Mouse (Mus musculus): ENCODE data around the gene Cdca4. TPM values are rescaled to one million over a fixed set of nuclear protein-coding genes. Genes with fewer than 3 reads are reported as not detected.

The Cdca4 gene
- polyA plus RNA-seq, 1 experiment = 10.3 TPM

DNA sequence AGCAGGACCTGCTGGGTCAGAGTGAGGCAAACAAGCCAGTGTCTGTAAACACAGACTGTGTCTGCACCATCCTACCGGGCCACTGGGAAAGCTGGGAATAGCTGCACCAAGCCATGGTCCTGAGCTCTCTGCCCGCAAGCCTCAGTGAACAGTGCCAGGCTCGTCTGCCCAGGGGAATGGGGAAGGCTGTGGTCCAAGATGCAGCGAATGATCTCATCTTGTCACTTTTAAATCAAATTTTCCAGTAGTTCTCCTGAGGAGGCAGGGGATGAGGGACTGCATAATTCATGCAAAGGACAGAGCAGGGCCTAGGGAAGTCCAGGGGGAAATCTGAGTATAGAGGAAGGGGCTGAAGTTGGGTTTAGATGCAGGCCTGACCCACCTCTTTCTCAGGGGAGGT is 21.4 kb downstream of the Cdca4 start:
- no peaks in the 10 kb centered on the region for H3K36me3 ChIP-seq (ENCODE audit: control insufficient read depth, insufficient read depth, low read length)
- H3K4me1 ChIP-seq (ENCODE audit: control insufficient read depth, insufficient read depth, low read length) = peaks cover 12% of the 10 kb centered on the region; the same call in 1 of the 2 replicates
- WGBS = 91% methylated on average over 4 of the region's 4 CpGs
- H3K27me3 ChIP-seq (replicated peaks; ENCODE audit: control insufficient read depth, insufficient read depth, low read length) = no peaks in the 10 kb centered on the region
- H3K4me3 ChIP-seq (ENCODE audit: insufficient read depth, low read depth, low read length) = no peak overlapping the region
- no peak overlapping the region for H3K27ac ChIP-seq (ENCODE audit: insufficient read depth, low read depth, low read length)
- TF ChIP-seq CTCF (conservative IDR thresholded peaks at IDR 0.05; ENCODE audit: insufficient read depth, insufficient read length, low read depth, low read length) = no peak
- no peak for TF ChIP-seq POLR2A (IDR thresholded peaks at IDR 0.05; ENCODE audit: low read depth, low read length)
- no peak for DNase-seq

DNA sequence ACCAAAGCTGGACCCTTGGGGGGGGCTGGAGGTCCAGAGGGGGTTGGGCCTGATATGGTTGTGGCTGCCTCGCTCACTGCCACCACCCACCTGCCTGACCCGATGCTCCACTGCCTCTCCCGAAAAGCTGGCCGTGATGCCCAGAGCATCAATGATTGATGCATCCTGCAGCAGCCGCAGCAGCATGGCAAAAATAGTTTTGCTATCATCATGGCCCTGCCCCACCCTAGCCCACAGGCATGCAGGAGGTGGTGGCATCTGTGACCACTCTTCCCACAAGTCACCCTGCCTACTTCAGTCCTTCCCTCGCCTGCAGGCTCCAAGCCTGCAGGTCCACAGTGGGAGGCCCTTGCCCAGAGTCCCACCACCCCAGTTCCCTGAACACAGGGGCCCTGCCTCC is 23.2 kb downstream of the Cdca4 start:
- H3K4me3 ChIP-seq (ENCODE audit: insufficient read depth, low read depth, low read length) = no peak overlapping the region
- 79% methylated on average over 6 of the region's 6 CpGs for WGBS
- no peak for DNase-seq
- no peaks in the 10 kb centered on the region for H3K36me3 ChIP-seq (ENCODE audit: control insufficient read depth, insufficient read depth, low read length)
- TF ChIP-seq POLR2A (IDR thresholded peaks at IDR 0.05; ENCODE audit: low read depth, low read length) (no peak), CTCF (conservative IDR thresholded peaks at IDR 0.05; ENCODE audit: insufficient read depth, insufficient read length, low read depth, low read length) (no peak)
- H3K27me3 ChIP-seq (replicated peaks; ENCODE audit: control insufficient read depth, insufficient read depth, low read length) = no peaks in the 10 kb centered on the region
- H3K27ac ChIP-seq (ENCODE audit: insufficient read depth, low read depth, low read length) = no peak overlapping the region
- H3K4me1 ChIP-seq (ENCODE audit: control insufficient read depth, insufficient read depth, low read length) = peaks cover 6% of the 10 kb centered on the region; the same call in 1 of the 2 replicates

DNA sequence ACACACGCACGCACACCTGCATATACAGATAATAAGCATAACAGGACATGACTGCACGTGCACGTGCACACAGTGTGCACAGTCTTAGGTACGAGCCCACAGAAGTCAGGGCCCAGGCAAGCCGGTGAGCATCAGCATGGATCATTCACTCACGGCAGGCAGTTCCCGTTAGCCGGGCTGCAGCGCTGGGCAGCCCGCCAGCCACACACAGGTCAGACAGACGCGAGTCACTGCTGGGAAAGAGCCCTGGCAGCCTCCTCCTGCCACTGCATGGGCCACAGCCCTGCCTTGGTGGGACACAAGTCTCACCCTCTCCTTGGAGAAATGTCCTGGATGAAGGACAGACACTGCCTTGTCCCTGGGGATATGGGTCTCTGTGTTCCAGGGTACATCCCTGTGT is 25.2 kb downstream of the Cdca4 start:
- Histone ChIP-seq H3K4me3 (ENCODE audit: insufficient read depth, low read depth, low read length) (no peak overlapping the region), H3K36me3 (ENCODE audit: control insufficient read depth, insufficient read depth, low read length) (no peaks in the 10 kb centered on the region), H3K27ac (ENCODE audit: insufficient read depth, low read depth, low read length) (no peak overlapping the region), H3K4me1 (ENCODE audit: control insufficient read depth, insufficient read depth, low read length) (no peaks in the 10 kb centered on the region), H3K27me3 (replicated peaks; ENCODE audit: control insufficient read depth, insufficient read depth, low read length) (no peaks in the 10 kb centered on the region)
- 32% methylated on average over 13 of the region's 13 CpGs for WGBS
- TF ChIP-seq POLR2A (IDR thresholded peaks at IDR 0.05; ENCODE audit: low read depth, low read length) (no peak), CTCF (conservative IDR thresholded peaks at IDR 0.05; ENCODE audit: insufficient read depth, insufficient read length, low read depth, low read length) (no peak)
- DNase-seq = peak; percentile 30

DNA sequence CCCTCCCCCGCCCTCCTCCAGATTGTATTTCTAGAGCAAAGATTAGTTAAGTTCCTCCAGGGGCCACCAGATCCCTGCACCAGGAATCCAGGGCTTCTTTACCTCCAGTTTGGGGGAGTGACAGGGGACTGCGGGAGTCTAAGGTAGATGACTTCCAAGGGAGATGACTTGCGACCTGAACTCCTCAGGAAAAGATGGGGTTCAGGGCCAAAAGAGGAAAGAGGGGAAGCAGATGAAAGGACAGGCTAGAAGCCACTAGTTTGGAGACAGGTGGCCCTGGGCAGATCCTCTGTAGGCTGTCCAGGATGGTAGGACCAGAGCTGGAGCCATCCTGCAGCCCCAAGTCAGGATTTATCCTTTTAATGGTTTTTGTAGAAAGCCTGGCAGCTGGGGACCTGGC is 26.3 kb downstream of the Cdca4 start:
- H3K27ac ChIP-seq (ENCODE audit: insufficient read depth, low read depth, low read length) = no peak overlapping the region
- TF ChIP-seq POLR2A (IDR thresholded peaks at IDR 0.05; ENCODE audit: low read depth, low read length) (no peak), CTCF (conservative IDR thresholded peaks at IDR 0.05; ENCODE audit: insufficient read depth, insufficient read length, low read depth, low read length) (no peak)
- WGBS = 38% methylated on average over 3 of the region's 3 CpGs
- H3K27me3 ChIP-seq (replicated peaks; ENCODE audit: control insufficient read depth, insufficient read depth, low read length) = no peaks in the 10 kb centered on the region
- DNase-seq = no peak
- 0 out of 2 replicates have a peak, but pooled peaks cover 3% of the 10 kb centered on the region for H3K4me1 ChIP-seq (ENCODE audit: control insufficient read depth, insufficient read depth, low read length)
- H3K36me3 ChIP-seq (ENCODE audit: control insufficient read depth, insufficient read depth, low read length) = no peaks in the 10 kb centered on the region
- no peak overlapping the region for H3K4me3 ChIP-seq (ENCODE audit: insufficient read depth, low read depth, low read length)

DNA sequence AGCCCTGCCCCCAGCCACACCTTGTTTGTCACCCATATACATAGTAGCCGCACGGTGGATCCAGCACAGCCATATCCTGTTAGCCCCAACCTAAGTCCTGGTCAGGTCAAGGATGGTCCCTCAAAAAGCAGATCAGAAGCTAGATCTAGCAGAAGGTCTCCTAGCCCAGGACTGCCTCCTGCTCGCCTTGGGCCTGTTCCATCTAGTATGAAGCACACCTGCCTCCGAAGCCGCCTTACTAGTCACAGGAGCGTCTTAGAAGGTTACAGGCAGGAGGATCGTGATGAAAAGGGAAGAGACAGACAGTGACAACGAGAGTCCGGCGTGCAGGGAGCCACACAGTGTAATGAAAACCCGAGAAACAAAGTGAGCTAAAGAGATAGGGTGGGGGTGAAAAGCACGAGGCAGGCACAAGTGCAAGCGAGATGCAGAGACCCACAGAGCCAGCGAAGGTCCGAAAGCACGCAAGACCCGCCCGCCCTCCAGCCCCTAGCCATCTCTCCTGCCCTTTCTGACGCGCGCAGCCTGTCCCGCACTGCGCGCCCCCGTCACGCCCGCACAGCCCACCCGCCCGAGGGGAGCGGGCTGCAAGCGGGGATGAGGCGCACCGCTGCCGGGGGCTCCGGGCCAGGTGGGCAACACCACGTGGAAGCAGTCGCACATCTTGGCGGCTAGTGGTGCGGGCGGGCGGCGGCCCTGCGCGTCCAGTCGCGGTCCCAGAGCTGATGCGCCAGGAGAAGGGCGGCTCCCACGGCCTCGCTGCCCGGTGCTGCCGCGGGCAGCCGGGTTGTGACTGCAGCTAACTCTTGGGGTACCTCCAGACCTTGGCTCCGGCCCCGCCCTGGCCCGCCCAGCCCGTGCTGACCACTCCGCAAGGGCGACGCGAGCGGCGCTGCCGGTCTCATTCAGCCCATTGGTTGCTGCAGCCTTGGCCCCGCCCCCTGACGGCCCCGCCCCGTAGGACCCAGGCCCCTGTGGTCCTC is 27.1 kb downstream of the Cdca4 start, which contains the start of gene Ahnak2:
Ahnak2 (minus strand) TSS at position 794 of the 983 bp plus-strand sequence.
- Histone ChIP-seq H3K36me3 (ENCODE audit: control insufficient read depth, insufficient read depth, low read length) (no peaks in the 10 kb centered on the region), H3K27me3 (replicated peaks; ENCODE audit: control insufficient read depth, insufficient read depth, low read length) (no peaks in the 10 kb centered on the region), H3K27ac (ENCODE audit: insufficient read depth, low read depth, low read length) (no peak within 1 kb of the TSS), H3K4me3 (ENCODE audit: insufficient read depth, low read depth, low read length) (peak within 1 kb of the TSS; percentile 25; the same call in 1 of the 2 replicates), H3K4me1 (ENCODE audit: control insufficient read depth, insufficient read depth, low read length) (0 out of 2 replicates have a peak, but pooled peaks cover 3% of the 10 kb centered on the region)
- DNase-seq = peak; percentile 40
- no peak for TF ChIP-seq POLR2A (IDR thresholded peaks at IDR 0.05; ENCODE audit: low read depth, low read length)
- TF ChIP-seq CTCF (conservative IDR thresholded peaks at IDR 0.05; ENCODE audit: insufficient read depth, insufficient read length, low read depth, low read length) = no peak
- 5% methylated on average over 65 of the region's 69 CpGs for WGBS

DNA sequence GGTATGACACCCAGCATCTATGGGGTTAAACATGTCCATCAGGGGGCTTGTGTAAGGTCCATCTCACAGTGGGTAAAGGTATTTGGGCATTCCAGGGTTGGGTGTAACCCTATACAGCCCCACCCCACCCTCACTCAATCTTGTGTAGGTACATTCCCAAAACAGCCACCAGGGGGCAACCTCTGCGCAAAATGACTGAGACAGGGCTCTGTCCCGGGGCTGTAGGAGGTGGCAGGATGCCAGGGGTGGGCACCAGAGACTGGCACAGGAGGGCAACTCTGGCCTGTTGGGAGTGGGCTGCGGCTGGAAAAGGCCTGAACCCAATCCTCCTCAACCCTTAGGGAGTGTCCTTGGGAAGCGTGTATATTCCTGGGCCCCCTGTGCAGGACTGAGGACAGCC is 28.7 kb downstream of the Cdca4 start:
- no peak overlapping the region for H3K27ac ChIP-seq (ENCODE audit: insufficient read depth, low read depth, low read length)
- no peak for TF ChIP-seq POLR2A (IDR thresholded peaks at IDR 0.05; ENCODE audit: low read depth, low read length)
- peak; percentile 67 for TF ChIP-seq CTCF (conservative IDR thresholded peaks at IDR 0.05; ENCODE audit: insufficient read depth, insufficient read length, low read depth, low read length)
- 12% methylated on average over 4 of the region's 4 CpGs for WGBS
- H3K4me3 ChIP-seq (ENCODE audit: insufficient read depth, low read depth, low read length) = no peak overlapping the region
- 0 out of 2 replicates have a peak, but pooled peaks cover 3% of the 10 kb centered on the region for H3K4me1 ChIP-seq (ENCODE audit: control insufficient read depth, insufficient read depth, low read length)
- no peaks in the 10 kb centered on the region for H3K27me3 ChIP-seq (replicated peaks; ENCODE audit: control insufficient read depth, insufficient read depth, low read length)
- no peaks in the 10 kb centered on the region for H3K36me3 ChIP-seq (ENCODE audit: control insufficient read depth, insufficient read depth, low read length)
- DNase-seq = peak; percentile 68
